In genomic region chr9:106203990-106204851, GRCm38 (mm10) we compare ENCODE assay signal across 8 mouse cellular contexts. TPM values are rescaled to one million over a fixed set of nuclear protein-coding genes. Genes with fewer than 3 reads are reported as not detected.
DNase-seq lines count a peak whose midpoint lies in the region; ATAC-seq lines count a peak whose summit lies in the region.

No protein-coding gene starts in this region.

- no peak for ATAC-seq in heart, embryonic 16.5 days (replicated peaks; ENCODE audit: extremely low read depth, insufficient read depth, low FRiP score)
- ATAC-seq in lung, embryonic 16.5 days (ENCODE audit: low read depth) = no peak
- ATAC-seq in stomach, embryonic 16.5 days (ENCODE audit: insufficient read depth, low FRiP score) = no peak
- no peak for ATAC-seq in megakaryocyte-erythroid progenitor cell, adult 5-6 weeks (replicated peaks; ENCODE audit: low FRiP score, low TSS enrichment, poor library complexity, severe bottlenecking)

- H3K9me3 ChIP-seq in heart, embryonic 16.5 days (replicated peaks; ENCODE audit: control insufficient read depth, low read length) = no peaks in the 10 kb centered on the region
- no peaks in the 10 kb centered on the region for H3K9me3 ChIP-seq in lung, embryonic 16.5 days (ENCODE audit: control insufficient read depth, low read length)
- no peaks in the 10 kb centered on the region for H3K9me3 ChIP-seq in stomach, embryonic 16.5 days (replicated peaks; ENCODE audit: control insufficient read depth, low read length)

- DNase-seq in adrenal gland, adult 2 months = peak; percentile 68
- DNase-seq in adrenal gland, postnatal 25 days = no peak
- peak; percentile 57 for DNase-seq in thymus, postnatal 14 days
- no peak for DNase-seq in thymus, postnatal 25 days

- WGBS in heart, embryonic 16.5 days = 65% methylated on average over 7 of the region's 7 CpGs
- WGBS in lung, embryonic 16.5 days = 49% methylated on average over 7 of the region's 7 CpGs
- 64% methylated on average over 7 of the region's 7 CpGs for WGBS in stomach, embryonic 16.5 days

- H3K27ac ChIP-seq in heart, embryonic 16.5 days (ENCODE audit: low read length) = peak overlapping the region; percentile 84
- H3K27ac ChIP-seq in lung, embryonic 16.5 days (ENCODE audit: low read length) = no peak overlapping the region
- H3K27ac ChIP-seq in stomach, embryonic 16.5 days (ENCODE audit: low read length) = peak overlapping the region; percentile 30; the same call in 1 of the 2 replicates

- no peaks in the 10 kb centered on the region for H3K27me3 ChIP-seq in heart, embryonic 16.5 days (ENCODE audit: control insufficient read depth, insufficient read depth, low read length)
- H3K27me3 ChIP-seq in lung, embryonic 16.5 days (ENCODE audit: control insufficient read depth, insufficient read depth, low read depth, low read length) = no peaks in the 10 kb centered on the region
- no peaks in the 10 kb centered on the region for H3K27me3 ChIP-seq in stomach, embryonic 16.5 days (ENCODE audit: control insufficient read depth, insufficient read depth, low read length)

- peak overlapping the region; percentile 49 for H3K9ac ChIP-seq in heart, embryonic 16.5 days (ENCODE audit: low read length)
- no peak overlapping the region; the same call in 1 of the 2 replicates for H3K9ac ChIP-seq in lung, embryonic 16.5 days (ENCODE audit: low read length)
- peak overlapping the region; percentile 76 for H3K9ac ChIP-seq in stomach, embryonic 16.5 days (ENCODE audit: low read length)

- H3K36me3 ChIP-seq in heart, embryonic 16.5 days (ENCODE audit: control insufficient read depth, insufficient read depth) = no peaks in the 10 kb centered on the region
- no peaks in the 10 kb centered on the region for H3K36me3 ChIP-seq in lung, embryonic 16.5 days (ENCODE audit: control insufficient read depth, insufficient read depth, low read length)
- H3K36me3 ChIP-seq in stomach, embryonic 16.5 days (ENCODE audit: control insufficient read depth, insufficient read depth, low read length) = no peaks in the 10 kb centered on the region

- peak overlapping the region; percentile 65 for H3K4me2 ChIP-seq in heart, embryonic 16.5 days (ENCODE audit: low read depth, low read length)
- H3K4me2 ChIP-seq in lung, embryonic 16.5 days (ENCODE audit: low read depth, low read length) = peak overlapping the region; percentile 66
- peak overlapping the region; percentile 57 for H3K4me2 ChIP-seq in stomach, embryonic 16.5 days (ENCODE audit: low read depth, low read length)

- H3K4me3 ChIP-seq in heart, embryonic 16.5 days (ENCODE audit: low read length) = peak overlapping the region; percentile 84
- peak overlapping the region; percentile 0; the same call in 1 of the 2 replicates for H3K4me3 ChIP-seq in lung, embryonic 16.5 days (ENCODE audit: low read length)
- peak overlapping the region; percentile 62 for H3K4me3 ChIP-seq in stomach, embryonic 16.5 days (replicated peaks; ENCODE audit: low read length)

- peaks cover 40% of the 10 kb centered on the region for H3K4me1 ChIP-seq in heart, embryonic 16.5 days (ENCODE audit: control insufficient read depth, insufficient read depth, low read length)
- peaks cover 27% of the 10 kb centered on the region for H3K4me1 ChIP-seq in lung, embryonic 16.5 days (replicated peaks; ENCODE audit: control insufficient read depth, insufficient read depth, low read length)
- peaks cover 22% of the 10 kb centered on the region for H3K4me1 ChIP-seq in stomach, embryonic 16.5 days (ENCODE audit: control insufficient read depth, insufficient read depth, low read length)

RNA-seq across cellular contexts. Expression of gene Twf2, which starts 1.3 kb away (rescaled TPM):
- total RNA-seq in adrenal gland, adult 2 months (2021) = 100 to 1,000 TPM in 1 of 2 experiments, 10 to 100 TPM in 1; 75.8 to 128 TPM
- 121 and 125 TPM in 2 replicates for polyA plus RNA-seq in adrenal gland, adult 2 months (2012; rRNA removed)
- 111 and 128 TPM in 2 replicates for total RNA-seq in adrenal gland, postnatal 25 days (2021)
- polyA plus RNA-seq in heart, embryonic 16.5 days (2015; fragmentation: Nextera tagmentation; extraction: Ambion mirVana) = 55.7 and 61.6 TPM in 2 replicates
- 69.8 and 69.9 TPM in 2 replicates for polyA plus RNA-seq in lung, embryonic 16.5 days (2015; fragmentation: Nextera tagmentation; extraction: Ambion mirVana)
- polyA plus RNA-seq in stomach, embryonic 16.5 days (2015; fragmentation: Nextera tagmentation; extraction: Ambion mirVana) = 54.9 and 57.8 TPM in 2 replicates
- 11.4 and 15.5 TPM in 2 replicates for total RNA-seq in megakaryocyte-erythroid progenitor cell, adult 5-6 weeks (2014; fragmentation: Nextera tagmentation)
- total RNA-seq in megakaryocyte-erythroid progenitor cell, adult 5-6 weeks (2017) = 13.7 and 19.8 TPM in 2 replicates

RNA-seq across cellular contexts. Expression of gene Ppm1m, which starts 4.7 kb away (rescaled TPM):
- 100 to 1,000 TPM in 1 of 2 experiments, 10 to 100 TPM in 1; 84.6 to 135 TPM for total RNA-seq in adrenal gland, adult 2 months (2021)
- polyA plus RNA-seq in adrenal gland, adult 2 months (2012; rRNA removed) = 216 and 273 TPM in 2 replicates
- 119 and 156 TPM in 2 replicates for total RNA-seq in adrenal gland, postnatal 25 days (2021)
- 25.0 and 27.7 TPM in 2 replicates for polyA plus RNA-seq in heart, embryonic 16.5 days (2015; fragmentation: Nextera tagmentation; extraction: Ambion mirVana)
- 53.1 and 56.7 TPM in 2 replicates for polyA plus RNA-seq in lung, embryonic 16.5 days (2015; fragmentation: Nextera tagmentation; extraction: Ambion mirVana)
- polyA plus RNA-seq in stomach, embryonic 16.5 days (2015; fragmentation: Nextera tagmentation; extraction: Ambion mirVana) = 35.1 and 36.0 TPM in 2 replicates
- 15.4 and 21.4 TPM in 2 replicates for total RNA-seq in megakaryocyte-erythroid progenitor cell, adult 5-6 weeks (2014; fragmentation: Nextera tagmentation)
- 3.5 and 6.8 TPM in 2 replicates for total RNA-seq in megakaryocyte-erythroid progenitor cell, adult 5-6 weeks (2017)

RNA-seq across cellular contexts. Expression of gene Tlr9, which starts 18.2 kb away (rescaled TPM):
- 1 to 10 TPM in 1 of 2 experiments, under 1 TPM in 1; 0.84 to 1.4 TPM for total RNA-seq in adrenal gland, adult 2 months (2021)
- 2.5 and 2.7 TPM in 2 replicates for polyA plus RNA-seq in adrenal gland, adult 2 months (2012; rRNA removed)
- 0.67 and 0.85 TPM in 2 replicates for total RNA-seq in adrenal gland, postnatal 25 days (2021)
- 0.05 and 0.09 TPM in 2 replicates for polyA plus RNA-seq in heart, embryonic 16.5 days (2015; fragmentation: Nextera tagmentation; extraction: Ambion mirVana)
- 0.11 TPM in 1 of 2 replicates, not detected in the other for polyA plus RNA-seq in lung, embryonic 16.5 days (2015; fragmentation: Nextera tagmentation; extraction: Ambion mirVana)
- polyA plus RNA-seq in stomach, embryonic 16.5 days (2015; fragmentation: Nextera tagmentation; extraction: Ambion mirVana) = 0.09 TPM in 2 replicates
- not detected in 2 replicates for total RNA-seq in megakaryocyte-erythroid progenitor cell, adult 5-6 weeks (2014; fragmentation: Nextera tagmentation)
- total RNA-seq in megakaryocyte-erythroid progenitor cell, adult 5-6 weeks (2017) = not detected in 2 replicates

RNA-seq across cellular contexts. Expression of gene Wdr82, which starts 33.5 kb away (rescaled TPM):
- 10 to 100 TPM; 66.8 to 75.8 TPM for total RNA-seq in adrenal gland, adult 2 months (2021)
- 50.5 and 67.4 TPM in 2 replicates for polyA plus RNA-seq in adrenal gland, adult 2 months (2012; rRNA removed)
- 82.4 and 83.3 TPM in 2 replicates for total RNA-seq in adrenal gland, postnatal 25 days (2021)
- polyA plus RNA-seq in heart, embryonic 16.5 days (2015; fragmentation: Nextera tagmentation; extraction: Ambion mirVana) = 17.6 and 18.2 TPM in 2 replicates
- 16.3 and 17.5 TPM in 2 replicates for polyA plus RNA-seq in lung, embryonic 16.5 days (2015; fragmentation: Nextera tagmentation; extraction: Ambion mirVana)
- polyA plus RNA-seq in stomach, embryonic 16.5 days (2015; fragmentation: Nextera tagmentation; extraction: Ambion mirVana) = 16.1 TPM in 2 replicates
- total RNA-seq in megakaryocyte-erythroid progenitor cell, adult 5-6 weeks (2014; fragmentation: Nextera tagmentation) = 65.2 and 70.8 TPM in 2 replicates
- 88.0 and 89.2 TPM in 2 replicates for total RNA-seq in megakaryocyte-erythroid progenitor cell, adult 5-6 weeks (2017)

RNA-seq across cellular contexts. Expression of gene Alas1, which starts 44.2 kb away (rescaled TPM):
- 1,000 to 10,000 TPM; 1,496 to 1,691 TPM for total RNA-seq in adrenal gland, adult 2 months (2021)
- 1,137 and 1,435 TPM in 2 replicates for polyA plus RNA-seq in adrenal gland, adult 2 months (2012; rRNA removed)
- total RNA-seq in adrenal gland, postnatal 25 days (2021) = 769 and 1,285 TPM in 2 replicates
- polyA plus RNA-seq in heart, embryonic 16.5 days (2015; fragmentation: Nextera tagmentation; extraction: Ambion mirVana) = 217 and 223 TPM in 2 replicates
- 139 and 145 TPM in 2 replicates for polyA plus RNA-seq in lung, embryonic 16.5 days (2015; fragmentation: Nextera tagmentation; extraction: Ambion mirVana)
- 131 and 135 TPM in 2 replicates for polyA plus RNA-seq in stomach, embryonic 16.5 days (2015; fragmentation: Nextera tagmentation; extraction: Ambion mirVana)
- 29.5 and 45.9 TPM in 2 replicates for total RNA-seq in megakaryocyte-erythroid progenitor cell, adult 5-6 weeks (2014; fragmentation: Nextera tagmentation)
- 21.7 and 27.7 TPM in 2 replicates for total RNA-seq in megakaryocyte-erythroid progenitor cell, adult 5-6 weeks (2017)

Comparison
In these comparisons a context has a peak if more than half of its experiments do, and no peak if none do; other contexts are left out.
1. DNase-seq: peak in adrenal gland, adult 2 months (single experiment) and thymus, postnatal 14 days (single experiment); none in adrenal gland, postnatal 25 days (single experiment) and thymus, postnatal 25 days (single experiment).
2. H3K4me3 ChIP-seq: peak in every context shown above with its lines; median percentile 84 in heart, embryonic 16.5 days; 62 in stomach, embryonic 16.5 days; 0 in lung, embryonic 16.5 days.
3. Peak in every context shown above with its lines, with median percentiles within 50 percentile points of each other: H3K4me2 ChIP-seq.